Mouse (Mus musculus): ENCODE measurements around the gene Dixdc1.

- TF ChIP-seq JUND (IDR thresholded peaks at IDR 0.05; ENCODE audit: low read depth, low read length) (no peak), TAL1 (IDR thresholded peaks at IDR 0.05; ENCODE audit: low read length) (no peak), POLR2AphosphoS2 (IDR thresholded peaks at IDR 0.05; ENCODE audit: low read length) (no peak), CTCF (IDR thresholded peaks at IDR 0.05 in 2 of 3, conservative IDR thresholded peaks at IDR 0.05 in 1 of 3; ENCODE audit: control insufficient read depth in 1 of 3, insufficient read depth in 1 of 3, low read depth in 2 of 3, low read length in 3 of 3, poor library complexity in 1 of 3, severe bottlenecking in 1 of 3) (no peak), MAFK (IDR thresholded peaks at IDR 0.05; ENCODE audit: borderline replicate concordance, low read depth, low read length) (no peak), GATA1 (IDR thresholded peaks at IDR 0.05; ENCODE audit: low read depth, low read length) (no peak), TCF12 (IDR thresholded peaks at IDR 0.05; ENCODE audit: low read depth, low read length) (no peak)
Measured at GRCm38 (mm10) chr9:50650503-50650902, 88.8 kb downstream of the Dixdc1 start.
